Mouse (Mus musculus) liver, adult 2 months (tissue): ENCODE measurements around the gene Tmem243.

Source experiments
- CTCF ChIP-seq: fragments of 200-500 bp; IDR thresholded peaks from 2 replicates; pipeline ENCODE4 v1.5.1; 2011; ENCODE audit warnings: low read depth, low read length, control low read depth
- POLR2A ChIP-seq: fragments of 200-500 bp; IDR thresholded peaks from 2 replicates; pipeline ENCODE4 v1.6.1; 2011; ENCODE audit warnings: low read length, control low read depth; ENCODE audit not compliant: insufficient read depth; ENCODE audit errors: extremely low read depth

DNA sequence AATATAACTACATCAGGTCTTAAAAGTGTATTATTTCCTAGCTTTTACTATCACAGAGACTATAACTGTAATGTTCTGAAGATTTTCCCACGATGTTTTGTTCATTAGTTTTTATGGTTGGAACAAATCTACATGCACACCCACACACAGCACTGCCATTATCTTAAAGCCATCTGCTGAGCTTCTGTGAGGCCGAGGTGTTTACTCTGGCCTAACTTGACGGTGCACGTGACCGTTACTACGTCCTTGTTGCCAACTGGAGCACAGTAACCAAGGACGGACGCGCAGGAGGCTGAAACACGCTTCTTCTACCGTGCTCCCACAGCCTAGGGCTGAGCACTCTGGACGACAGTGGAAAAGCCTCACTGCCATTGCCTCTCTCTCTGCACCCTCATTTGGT is 28.1 kb downstream of the Tmem243 start:
- no peak for TF ChIP-seq POLR2A
- TF ChIP-seq CTCF = no peak
